Mouse (Mus musculus) heart, embryonic 10.5 days (tissue): Measurements from ENCODE around the gene Myo15b. TPM values are rescaled to one million over a fixed set of nuclear protein-coding genes. Genes with fewer than 3 reads are reported as not detected.

Source experiments
- DNase-seq: peaks from one replicate; pipeline ENCODE4 v3.0.0-alpha.2; 2017; ENCODE audit warnings: low spot score
- H3K27ac ChIP-seq: fragments of 300-500 bp; sonication (generic); 2 replicates; pipeline ENCODE4 v1.5.1; 2016; ENCODE audit warnings: mild to moderate bottlenecking
- H3K27me3 ChIP-seq: fragments of 300-500 bp; sonication (generic); 2 replicates; pipeline ENCODE4 v1.6.1; 2016; ENCODE audit warnings: mild to moderate bottlenecking; ENCODE audit not compliant: poor library complexity, insufficient read depth, severe bottlenecking
- H3K36me3 ChIP-seq: fragments of 300-500 bp; sonication (generic); 2 replicates; pipeline ENCODE4 v1.6.1; 2016; ENCODE audit warnings: mild to moderate bottlenecking, moderate library complexity
- H3K4me1 ChIP-seq: fragments of 300-500 bp; sonication (generic); 2 replicates; pipeline ENCODE4 v1.6.1; 2016; ENCODE audit warnings: mild to moderate bottlenecking
- H3K4me3 ChIP-seq: fragments of 300-500 bp; sonication (generic); 2 replicates; pipeline ENCODE4 v1.5.1; 2016; ENCODE audit warnings: mild to moderate bottlenecking, moderate library complexity
- H3K9me3 ChIP-seq: fragments of 300-500 bp; sonication (generic); 2 replicates; pipeline ENCODE4 v1.6.1; 2016; ENCODE audit warnings: mild to moderate bottlenecking, moderate library complexity
- WGBS: fragments of 180-500 bp; shearing (Covaris S2); methylation state at CpG from one replicate; pipeline ENCODE4 v1.1.7; 2016; 5-methylcytosine and 5-hydroxymethylcytosine counted together
- polyA plus RNA-seq: library from polyadenylated mRNA; unstranded; fragments of >200 nt; fragmentation: Nextera tagmentation; extraction: Ambion mirVana; gene quantifications from 2 replicates; pipeline ENCODE4 v1.2.1, GENCODE M21; 2016

Gene Myo15b
- polyA plus RNA-seq, 1 experiment from 2014 or later = 0.23 TPM

DNA sequence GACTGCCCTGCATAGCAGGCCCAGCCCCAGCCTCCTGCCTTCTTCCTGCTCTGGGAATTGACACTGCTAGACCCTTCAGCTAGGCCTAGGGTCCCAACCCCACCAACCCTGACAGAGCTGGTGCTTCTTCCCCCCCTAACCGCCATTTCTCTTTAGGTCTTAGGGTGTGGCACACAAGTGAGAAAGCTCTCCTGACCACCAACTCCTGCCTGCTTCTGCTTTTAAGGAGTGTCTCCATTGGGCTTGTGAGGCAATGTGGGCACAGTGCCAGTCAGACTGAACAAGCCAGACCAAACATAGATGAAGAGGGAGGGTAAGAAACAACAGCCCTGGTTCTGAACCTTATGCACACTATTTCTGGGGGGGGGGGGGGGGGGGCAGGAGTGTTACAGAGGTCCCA, 44.6 kb downstream of the Myo15b start:
- WGBS = 60% methylated on average over 1 of the region's 1 CpGs
- DNase-seq = no peak
- peak overlapping the region; percentile 92 for H3K27ac ChIP-seq
- no peaks in the 10 kb centered on the region for H3K9me3 ChIP-seq
- no peaks in the 10 kb centered on the region for H3K27me3 ChIP-seq
- H3K4me1 ChIP-seq = peaks cover 89% of the 10 kb centered on the region
- peak overlapping the region; percentile 51; the same call in 1 of the 2 replicates for H3K4me3 ChIP-seq
- H3K36me3 ChIP-seq = peaks cover 7% of the 10 kb centered on the region; the same call in 1 of the 2 replicates

GRCm38 (mm10) chr11:115903384-115904230, 45.4 kb downstream of the Myo15b start:
- WGBS = 41% methylated on average over 11 of the region's 11 CpGs
- H3K4me3 ChIP-seq = peak overlapping the region; percentile 22; the same call in 1 of the 2 replicates
- H3K4me1 ChIP-seq = peaks cover 85% of the 10 kb centered on the region
- no peaks in the 10 kb centered on the region for H3K9me3 ChIP-seq
- DNase-seq = peak; percentile 96
- peak overlapping the region; percentile 92 for H3K27ac ChIP-seq
- no peaks in the 10 kb centered on the region for H3K27me3 ChIP-seq
- peaks cover 14% of the 10 kb centered on the region for H3K36me3 ChIP-seq

- DNase-seq = peak; percentile 78
Measured at GRCm38 (mm10) chr11:115904231-115904955, 46.2 kb downstream of the Myo15b start.

DNA sequence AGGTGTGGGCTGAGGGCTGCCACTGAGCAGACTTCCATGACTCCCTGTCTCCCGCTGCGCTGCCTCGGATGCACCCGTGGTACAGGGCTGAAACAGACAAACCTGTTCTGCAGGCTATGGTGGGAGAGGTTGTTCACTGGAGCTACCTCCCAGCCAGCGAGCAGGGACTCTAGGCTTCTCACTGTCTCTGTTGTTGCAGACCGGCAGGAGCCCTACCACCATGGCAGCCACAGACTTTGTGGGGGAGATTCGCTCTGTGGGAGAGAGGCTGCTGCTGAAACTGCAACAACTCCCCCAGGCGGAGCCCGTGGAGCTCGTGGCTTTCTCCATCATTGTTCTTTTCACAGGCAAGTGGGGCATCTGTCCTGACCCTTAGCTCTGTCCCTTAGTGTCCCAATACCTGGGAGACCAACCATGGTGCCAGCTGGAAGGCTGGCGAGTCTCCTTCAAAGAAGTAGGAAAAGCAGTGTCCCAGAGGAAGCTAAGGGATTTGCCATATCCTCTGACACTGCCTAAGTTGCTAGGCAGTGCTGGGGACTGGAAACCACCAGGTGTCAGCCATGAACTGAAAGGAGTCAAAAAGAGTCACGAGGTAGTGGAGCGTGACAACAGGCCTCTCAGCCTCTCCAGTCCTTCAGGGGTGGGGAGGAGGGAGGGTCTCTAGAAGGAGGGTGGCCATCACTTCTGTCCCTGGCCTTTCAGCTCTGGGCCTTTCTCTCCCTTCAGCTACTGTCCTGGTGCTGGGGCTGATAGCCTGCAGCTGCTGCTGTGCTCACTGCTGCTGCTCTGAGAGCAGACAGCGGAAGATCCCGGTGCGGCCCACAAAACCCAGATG, 47.0 kb downstream of the Myo15b start:
- 45% methylated on average over 16 of the region's 16 CpGs for WGBS
- peaks cover 69% of the 10 kb centered on the region for H3K4me1 ChIP-seq
- H3K36me3 ChIP-seq = peaks cover 20% of the 10 kb centered on the region
- no peaks in the 10 kb centered on the region for H3K9me3 ChIP-seq
- DNase-seq = peak; percentile 79
- peak overlapping the region; percentile 92 for H3K27ac ChIP-seq
- H3K4me3 ChIP-seq = peak overlapping the region; percentile 19; the same call in 1 of the 2 replicates
- no peaks in the 10 kb centered on the region for H3K27me3 ChIP-seq

More at GRCm38 (mm10) chr11:115904231-115904955, 46.2 kb downstream of the Myo15b start:
- Histone ChIP-seq H3K27me3 (no peaks in the 10 kb centered on the region), H3K27ac (peak overlapping the region; percentile 92), H3K4me1 (peaks cover 77% of the 10 kb centered on the region), H3K36me3 (peaks cover 20% of the 10 kb centered on the region), H3K9me3 (no peaks in the 10 kb centered on the region), H3K4me3 (peak overlapping the region; percentile 19; the same call in 1 of the 2 replicates)
- WGBS = 59% methylated on average over 8 of the region's 8 CpGs

- H3K9me3 ChIP-seq = no peaks in the 10 kb centered on the region
- 67% methylated on average over 3 of the region's 3 CpGs for WGBS
- H3K36me3 ChIP-seq = peaks cover 25% of the 10 kb centered on the region
- H3K4me3 ChIP-seq = no peak overlapping the region
- peaks cover 61% of the 10 kb centered on the region for H3K4me1 ChIP-seq
- DNase-seq = no peak
- H3K27ac ChIP-seq = peak overlapping the region; percentile 92
- no peaks in the 10 kb centered on the region for H3K27me3 ChIP-seq
Measured at GRCm38 (mm10) chr11:115906116-115906515, 47.9 kb downstream of the Myo15b start.

DNA sequence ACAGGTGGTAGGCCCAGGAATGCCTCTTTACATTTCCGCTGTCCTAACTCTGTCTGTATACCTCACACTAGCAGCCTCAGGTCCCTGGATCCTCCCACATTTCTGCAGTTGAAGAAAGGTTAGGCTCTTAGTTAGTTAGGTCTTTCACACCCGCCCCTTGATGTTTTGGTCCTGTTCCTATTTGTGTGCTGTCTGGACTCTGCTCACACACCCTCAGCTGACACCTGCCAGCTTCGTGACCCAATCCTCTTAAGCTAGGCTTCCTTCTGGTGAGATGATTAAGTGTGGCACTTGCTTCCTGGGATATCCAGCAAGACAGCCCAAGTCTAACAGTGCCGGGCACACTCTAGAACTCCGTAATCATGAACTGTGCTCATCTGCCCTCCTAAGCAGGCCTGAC, 48.3 kb downstream of the Myo15b start:
- H3K27ac ChIP-seq = peak overlapping the region; percentile 92

DNA sequence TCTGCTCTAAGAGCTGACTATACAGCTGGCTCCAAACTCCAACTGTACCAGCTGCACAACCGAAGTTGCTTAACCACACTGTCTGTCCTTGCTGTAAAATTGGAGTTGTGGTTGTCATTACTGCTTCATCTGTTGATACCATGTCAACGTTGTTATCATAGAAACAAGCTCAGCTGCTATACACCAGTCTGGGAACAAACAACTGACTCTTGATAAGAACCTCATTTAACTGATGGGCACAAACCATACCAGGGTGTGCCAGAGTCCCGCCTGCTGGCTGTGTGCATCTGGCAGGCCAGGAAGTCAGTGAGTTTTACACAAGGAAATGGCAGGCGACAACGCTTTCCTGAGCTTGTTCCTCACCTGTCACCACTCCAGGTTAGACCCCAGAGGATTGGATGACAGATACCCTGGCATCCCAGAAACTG, 52.9 kb downstream of the Myo15b start:
- Histone ChIP-seq H3K4me3 (no peak overlapping the region), H3K9me3 (no peaks in the 10 kb centered on the region), H3K27ac (no peak overlapping the region), H3K4me1 (peaks cover 18% of the 10 kb centered on the region; the same call in 1 of the 2 replicates), H3K36me3 (peaks cover 56% of the 10 kb centered on the region), H3K27me3 (no peaks in the 10 kb centered on the region)
- DNase-seq = no peak
- WGBS = 80% methylated on average over 5 of the region's 5 CpGs

More for the DNA sequence above, 48.3 kb downstream of the Myo15b start:
- H3K4me3 ChIP-seq = no peak overlapping the region
- WGBS = 79% methylated on average over 5 of the region's 5 CpGs
- peaks cover 60% of the 10 kb centered on the region for H3K4me1 ChIP-seq
- peaks cover 29% of the 10 kb centered on the region for H3K36me3 ChIP-seq
- no peaks in the 10 kb centered on the region for H3K27me3 ChIP-seq
- no peak for DNase-seq
- no peaks in the 10 kb centered on the region for H3K9me3 ChIP-seq

- Histone ChIP-seq H3K9me3 (no peaks in the 10 kb centered on the region), H3K36me3 (peaks cover 63% of the 10 kb centered on the region), H3K4me1 (peaks cover 11% of the 10 kb centered on the region; the same call in 1 of the 2 replicates), H3K4me3 (no peak within 1 kb of the TSS), H3K27ac (peak within 1 kb of the TSS; percentile 3; the same call in 1 of the 2 replicates), H3K27me3 (no peaks in the 10 kb centered on the region)
- 77% methylated on average over 11 of the region's 11 CpGs for WGBS
- no peak for DNase-seq
Measured at GRCm38 (mm10) chr11:115911632-115912376, 53.6 kb downstream of the Myo15b start, which contains the start of gene Smim6. Gene Smim6 (plus strand): TSS chr11:115912017.

- no peak for DNase-seq
- no peak overlapping the region for H3K4me3 ChIP-seq
- peaks cover 4% of the 10 kb centered on the region; the same call in 1 of the 2 replicates for H3K4me1 ChIP-seq
- WGBS = 88% methylated on average over 4 of the region's 4 CpGs
- peaks cover 52% of the 10 kb centered on the region for H3K36me3 ChIP-seq
- no peaks in the 10 kb centered on the region for H3K9me3 ChIP-seq
- H3K27me3 ChIP-seq = no peaks in the 10 kb centered on the region
- no peak overlapping the region for H3K27ac ChIP-seq
Measured at GRCm38 (mm10) chr11:115916579-115916978, 58.4 kb downstream of the Myo15b start.

- Histone ChIP-seq H3K4me1 (no peaks in the 10 kb centered on the region), H3K36me3 (peaks cover 53% of the 10 kb centered on the region)
Measured at GRCm38 (mm10) chr11:115918637-115919036, 60.4 kb downstream of the Myo15b start.

GRCm38 (mm10) chr11:115919073-115919472, 60.9 kb downstream of the Myo15b start:
- Histone ChIP-seq H3K4me1 (no peaks in the 10 kb centered on the region), H3K9me3 (no peaks in the 10 kb centered on the region), H3K4me3 (no peak overlapping the region), H3K36me3 (peaks cover 57% of the 10 kb centered on the region), H3K27ac (no peak overlapping the region), H3K27me3 (no peaks in the 10 kb centered on the region)
- DNase-seq = no peak
- WGBS = 92% methylated on average over 5 of the region's 5 CpGs

More at GRCm38 (mm10) chr11:115918637-115919036, 60.4 kb downstream of the Myo15b start:
- 91% methylated on average over 5 of the region's 5 CpGs for WGBS
- Histone ChIP-seq H3K4me3 (no peak overlapping the region), H3K27ac (no peak overlapping the region), H3K9me3 (no peaks in the 10 kb centered on the region), H3K27me3 (no peaks in the 10 kb centered on the region)
- DNase-seq = no peak
